Mouse (Mus musculus) lung, adult 2 months (tissue): Measurements from ENCODE around the gene Atg5. TPM values are rescaled to one million over a fixed set of nuclear protein-coding genes. Genes with fewer than 3 reads are reported as not detected.

Experiments
- DNase-seq: peaks from one replicate; pipeline ENCODE4 v3.0.0; 2022
- H3K4me1 ChIP-seq: fragments of 200-500 bp; 2 replicates; pipeline ENCODE4 v1.6.1; 2011; ENCODE audit warnings: low read length; ENCODE audit not compliant: control insufficient read depth, insufficient read depth
- H3K4me3 ChIP-seq: fragments of 200-500 bp; replicated peaks from 2 replicates; pipeline ENCODE3; 2011; ENCODE audit warnings: low read depth, mild to moderate bottlenecking, control low read depth, low read length; ENCODE audit errors: extremely low read depth
- CTCF ChIP-seq: fragments of 200-500 bp; IDR thresholded peaks from 2 replicates; pipeline ENCODE4 v1.5.1; 2011; ENCODE audit warnings: mild to moderate bottlenecking, low read length, control low read depth; ENCODE audit not compliant: insufficient read depth
- POLR2A ChIP-seq: fragments of 200-500 bp; IDR thresholded peaks from 2 replicates; pipeline ENCODE4 v1.6.1; 2011; ENCODE audit warnings: low read depth, mild to moderate bottlenecking, control low read depth, low read length, borderline replicate concordance; ENCODE audit errors: extremely low read depth
- WGBS: fragments of 180-500 bp; shearing (Covaris S2); methylation state at CpG from one replicate; pipeline ENCODE4 v1.1.7; 2018; 5-methylcytosine and 5-hydroxymethylcytosine counted together
- polyA plus RNA-seq: library from polyadenylated mRNA; depleted of rRNA; stranded (reverse); fragments of >200 nt; gene quantifications from 2 replicates; pipeline ENCODE4 v1.2.3, GENCODE M21; 2012

Gene Atg5
- polyA plus RNA-seq, 1 experiment, result 8.5 TPM

DNA sequence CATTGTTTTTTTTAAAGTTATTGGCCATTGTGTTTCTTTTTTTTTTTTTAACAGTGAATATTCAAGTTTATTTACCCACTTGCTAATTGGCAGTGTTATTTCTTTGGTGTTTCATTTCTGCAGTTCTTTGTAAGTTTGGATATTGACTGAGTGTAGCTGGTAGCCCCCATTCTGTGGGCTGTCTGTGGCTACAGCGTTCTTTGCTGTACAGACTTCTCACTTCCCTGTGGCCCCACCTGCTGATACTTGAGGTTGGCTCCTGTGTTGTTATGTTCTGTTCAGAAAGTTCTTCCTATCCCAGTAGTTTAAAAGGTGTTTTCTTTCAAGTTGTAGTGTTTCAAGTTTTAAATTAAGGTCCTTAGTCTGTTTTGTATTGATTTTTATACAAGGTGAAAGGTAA, 14.2 kb downstream of the Atg5 start:
- 67% methylated on average over 1 of the region's 1 CpGs for WGBS
- DNase-seq, result no peak

DNA sequence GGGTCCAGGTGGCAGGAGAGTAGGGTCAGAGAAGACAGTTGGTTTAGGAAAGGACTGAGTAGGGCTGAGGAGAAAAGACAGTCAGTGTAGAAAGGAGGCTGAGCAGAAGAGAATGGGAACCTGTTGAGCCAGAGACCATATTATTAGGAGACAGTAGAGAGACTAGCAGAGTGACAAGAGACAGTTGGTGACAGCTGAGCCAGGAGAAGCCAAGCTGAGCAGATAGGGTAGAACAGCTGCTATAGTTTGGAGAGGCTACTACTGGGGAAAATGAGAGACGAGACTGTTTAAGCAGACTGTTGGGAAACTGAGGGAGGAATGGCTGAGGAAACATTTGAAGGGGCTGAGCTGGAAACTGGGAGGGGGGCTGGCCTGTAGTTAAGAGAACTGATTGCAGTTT, 16.9 kb downstream of the Atg5 start:
- Histone ChIP-seq H3K4me3 (no peak overlapping the region), H3K4me1 (no peaks in the 10 kb centered on the region)
- DNase-seq, result no peak
- 53% methylated on average over 1 of the region's 1 CpGs for WGBS
- TF ChIP-seq POLR2A (no peak), CTCF (no peak)

More for the DNA sequence above, 14.2 kb downstream of the Atg5 start:
- Histone ChIP-seq H3K4me3 (no peak overlapping the region), H3K4me1 (no peaks in the 10 kb centered on the region)
- TF ChIP-seq CTCF, result no peak
- no peak for TF ChIP-seq POLR2A

DNA sequence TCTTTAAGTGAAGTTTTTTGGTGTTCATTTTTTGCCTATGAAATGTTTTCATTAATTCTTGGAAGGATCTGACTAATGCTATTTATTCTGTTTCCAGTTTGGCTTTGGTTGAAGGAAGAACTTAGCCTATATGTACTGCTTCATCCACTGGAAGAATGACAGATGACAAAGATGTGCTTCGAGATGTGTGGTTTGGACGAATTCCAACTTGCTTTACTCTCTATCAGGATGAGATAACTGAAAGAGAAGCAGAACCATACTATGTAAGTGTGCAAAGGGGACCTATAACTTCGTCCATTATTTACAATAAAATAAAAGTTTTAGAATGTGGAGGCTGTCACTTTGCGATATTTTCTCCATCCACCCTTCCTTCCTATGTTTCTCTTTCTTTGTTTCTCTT, 17.8 kb downstream of the Atg5 start:
- DNase-seq, result no peak
- no peak for TF ChIP-seq POLR2A
- no peak for TF ChIP-seq CTCF
- Histone ChIP-seq H3K4me1 (no peaks in the 10 kb centered on the region), H3K4me3 (no peak overlapping the region)
- WGBS, result 66% methylated on average over 4 of the region's 4 CpGs

DNA sequence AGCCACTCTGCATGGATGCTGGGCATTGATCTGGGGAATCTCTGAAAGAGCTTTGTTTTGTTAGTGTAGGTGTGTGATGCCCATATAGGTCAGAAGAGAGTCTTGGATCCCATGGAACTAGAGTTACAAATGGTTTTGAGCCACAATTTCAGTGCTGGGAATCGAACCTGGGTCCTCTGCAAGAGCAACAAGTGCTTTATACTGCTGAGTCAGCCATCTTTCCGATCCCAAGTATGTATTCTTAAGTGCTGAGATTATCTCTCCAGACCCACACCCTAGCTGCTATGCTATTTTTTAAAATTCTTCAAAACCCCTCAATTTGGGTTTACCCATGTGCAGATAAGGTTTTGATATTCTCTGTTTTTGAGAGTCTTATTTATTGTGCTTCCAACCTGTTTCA, 22.7 kb downstream of the Atg5 start:
- H3K4me1 ChIP-seq, result no peaks in the 10 kb centered on the region
- 92% methylated on average over 2 of the region's 2 CpGs for WGBS
- no peak for TF ChIP-seq POLR2A
- TF ChIP-seq CTCF, result no peak
- H3K4me3 ChIP-seq, result no peak overlapping the region
- no peak for DNase-seq

DNA sequence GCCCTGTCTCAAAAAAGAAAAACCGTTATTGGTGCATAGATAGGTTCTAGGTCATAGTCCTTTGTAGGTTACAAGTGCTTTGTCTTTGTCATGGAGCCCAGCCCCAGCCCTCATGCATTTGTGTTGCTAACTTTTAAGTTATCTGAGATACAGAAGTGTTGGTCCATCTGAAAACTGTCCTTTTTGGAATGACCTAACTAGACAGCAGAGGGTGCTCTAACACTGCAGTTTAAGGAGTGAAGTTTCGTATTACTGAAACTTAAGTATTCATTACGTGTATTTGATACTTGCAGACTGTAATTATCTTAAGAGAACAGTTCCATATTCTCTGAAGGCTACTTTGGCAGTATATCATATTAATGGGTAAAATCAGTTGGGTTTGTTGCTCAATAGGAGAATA, 24.0 kb downstream of the Atg5 start:
- WGBS, result 37% methylated on average over 3 of the region's 3 CpGs
- DNase-seq, result no peak
- no peaks in the 10 kb centered on the region for H3K4me1 ChIP-seq
- H3K4me3 ChIP-seq, result no peak overlapping the region
- TF ChIP-seq POLR2A (no peak), CTCF (peak; percentile 40; the same call in 1 of the 2 replicates)

DNA sequence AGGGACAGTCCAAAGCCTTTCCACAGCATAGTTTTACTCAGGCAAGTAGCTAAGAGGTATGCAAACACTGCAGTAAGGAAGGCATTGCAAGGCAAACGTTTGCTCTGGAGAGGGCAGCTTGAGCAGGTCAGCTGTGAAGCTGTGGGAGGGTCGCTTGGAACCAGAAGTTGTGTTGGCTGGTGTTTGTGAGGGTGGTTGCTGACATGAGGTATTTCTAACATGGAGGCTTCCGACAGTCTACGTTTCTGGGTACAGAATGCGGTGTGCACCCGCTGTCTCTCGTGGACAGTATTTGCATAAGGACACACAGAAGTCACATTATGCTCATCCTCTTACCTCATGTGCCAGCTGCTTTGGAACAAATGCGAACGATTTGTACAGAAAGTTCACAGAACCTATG, 31.0 kb downstream of the Atg5 start:
- H3K4me1 ChIP-seq, result no peaks in the 10 kb centered on the region; the same call in 1 of the 2 replicates
- WGBS, result 63% methylated on average over 9 of the region's 9 CpGs
- TF ChIP-seq CTCF (no peak), POLR2A (no peak)

DNA sequence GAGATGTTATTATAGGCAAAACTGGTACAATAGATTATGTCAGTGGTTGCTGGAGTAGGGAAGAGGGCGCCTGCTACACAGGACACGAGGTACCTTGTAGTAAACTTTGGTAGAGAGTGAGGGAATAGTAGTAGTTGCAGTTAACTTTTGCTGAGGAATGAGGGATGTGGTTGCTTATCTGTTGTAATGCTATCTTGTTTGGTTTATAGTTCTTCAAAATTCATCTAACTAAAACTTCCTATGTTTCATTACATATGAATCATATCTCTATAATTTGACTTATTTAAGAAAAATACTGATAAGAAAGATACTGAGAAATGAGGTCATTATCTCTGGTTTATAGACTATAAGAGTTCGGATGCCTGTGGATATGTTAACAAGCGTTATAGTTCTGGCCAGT, 31.9 kb downstream of the Atg5 start:
- no peaks in the 10 kb centered on the region; the same call in 1 of the 2 replicates for H3K4me1 ChIP-seq
- no peak overlapping the region for H3K4me3 ChIP-seq
- TF ChIP-seq CTCF (no peak), POLR2A (no peak)
- DNase-seq, result no peak
- 86% methylated on average over 4 of the region's 4 CpGs for WGBS

More for the DNA sequence above, 31.0 kb downstream of the Atg5 start:
- DNase-seq, result no peak
- H3K4me3 ChIP-seq, result no peak overlapping the region

DNA sequence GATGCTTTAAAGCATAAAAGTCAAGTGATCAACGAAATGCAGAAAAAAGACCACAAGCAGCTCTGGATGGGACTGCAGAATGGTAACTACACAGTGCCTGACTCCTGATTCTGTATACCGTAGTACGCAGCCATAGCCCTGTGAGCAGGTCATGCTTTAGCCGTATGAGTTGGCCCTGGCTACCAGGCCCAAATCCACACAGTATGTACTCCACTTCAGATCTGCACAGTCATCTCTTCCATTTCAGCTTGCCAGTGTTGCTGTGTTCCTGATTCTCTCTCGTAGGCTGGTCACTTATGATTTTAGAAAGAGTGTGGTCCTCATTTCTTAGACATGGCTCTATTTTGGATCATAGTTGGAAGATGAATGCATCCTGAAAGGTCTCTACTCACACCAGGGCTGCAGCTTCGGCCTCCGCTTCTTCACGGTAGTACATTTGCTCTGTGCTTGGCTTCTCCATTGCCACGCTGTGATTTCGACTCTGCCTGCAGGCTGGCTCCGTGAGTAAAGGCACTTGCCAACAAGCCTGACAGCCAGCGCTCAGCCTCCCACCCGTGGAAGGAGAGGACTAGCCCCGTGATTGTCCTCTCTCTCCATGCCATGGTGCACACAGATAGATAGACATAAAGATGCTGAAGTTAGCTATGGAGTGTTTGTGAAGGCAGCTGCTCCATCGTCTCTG, 35.6 kb downstream of the Atg5 start:
- TF ChIP-seq POLR2A (no peak), CTCF (no peak)
- Histone ChIP-seq H3K4me1 (no peaks in the 10 kb centered on the region; the same call in 1 of the 2 replicates), H3K4me3 (no peak overlapping the region)
- DNase-seq, result no peak
- whole genome bisulfite sequencing, result 87% methylated on average over 15 of the region's 15 CpGs

DNA sequence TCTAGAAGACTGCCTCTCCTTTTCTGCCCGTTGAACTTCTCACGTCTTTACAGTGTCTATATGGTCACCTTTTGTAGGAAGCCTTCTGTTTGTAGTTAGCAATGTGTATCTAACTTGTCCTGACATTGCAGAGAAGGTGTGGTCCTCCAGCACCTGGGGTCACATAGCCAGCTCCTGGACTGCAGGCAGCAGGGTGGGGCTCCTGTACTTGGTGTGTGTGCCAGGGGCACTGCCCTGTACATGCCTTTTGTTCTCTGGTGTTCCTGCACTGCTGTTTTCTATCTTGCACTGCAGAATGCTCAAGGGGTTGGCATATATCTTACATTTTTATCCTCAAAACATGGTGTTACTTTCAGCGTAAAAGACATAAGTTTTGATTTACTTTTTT, 36.2 kb downstream of the Atg5 start:
- WGBS, result 84% methylated on average over 3 of the region's 3 CpGs
- Histone ChIP-seq H3K4me1 (no peaks in the 10 kb centered on the region; the same call in 1 of the 2 replicates), H3K4me3 (no peak overlapping the region)
- DNase-seq, result no peak
- TF ChIP-seq POLR2A (no peak), CTCF (no peak)

DNA sequence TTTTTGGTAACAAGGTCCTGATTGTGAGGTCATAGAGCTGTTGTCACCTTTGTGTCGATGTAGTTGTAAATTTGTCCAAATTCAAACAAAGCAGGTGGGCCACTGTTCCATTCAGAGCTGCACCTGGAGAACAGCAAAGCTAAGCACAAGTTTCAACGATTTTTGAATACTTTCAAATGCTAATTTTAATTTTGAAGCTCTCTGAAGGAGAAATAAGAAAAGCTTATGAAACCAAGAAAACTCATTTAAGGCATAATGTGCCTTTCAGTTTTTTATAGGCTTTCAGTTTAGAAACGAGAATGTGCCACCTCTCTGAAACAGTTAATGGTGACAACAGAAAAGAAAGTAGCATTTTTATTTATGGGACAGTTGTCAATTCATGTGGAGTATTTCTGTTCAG, 36.7 kb downstream of the Atg5 start:
- H3K4me1 ChIP-seq, result no peaks in the 10 kb centered on the region
- no peak overlapping the region for H3K4me3 ChIP-seq
- 82% methylated on average over 3 of the region's 3 CpGs for WGBS
- DNase-seq, result no peak
- TF ChIP-seq CTCF (no peak), POLR2A (no peak)

DNA sequence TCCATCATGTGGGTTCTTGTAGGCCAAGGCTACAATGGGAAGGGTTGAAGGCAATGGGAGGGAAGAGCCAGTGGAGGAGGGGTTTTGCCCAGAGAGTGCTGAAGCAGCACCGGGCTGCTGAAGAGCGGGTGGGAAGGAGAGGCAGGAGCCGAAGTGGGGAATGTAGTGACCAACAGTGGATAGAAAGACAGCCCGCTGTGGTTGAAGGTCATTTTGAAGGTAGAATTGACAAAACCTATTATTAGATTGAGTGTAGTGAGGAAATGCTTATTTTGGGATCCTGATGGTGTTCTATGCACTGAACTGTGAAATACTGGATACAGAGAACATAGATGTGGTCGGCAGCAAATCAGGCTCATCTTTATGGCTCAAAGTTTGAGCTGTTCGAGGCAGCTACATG, 38.1 kb downstream of the Atg5 start:
- TF ChIP-seq CTCF (no peak), POLR2A (no peak)
- H3K4me1 ChIP-seq, result no peaks in the 10 kb centered on the region
- WGBS, result 95% methylated on average over 6 of the region's 6 CpGs
- DNase-seq, result no peak
- no peak overlapping the region for H3K4me3 ChIP-seq
